Mouse (Mus musculus) lung, postnatal 0 days (tissue): ENCODE results near the gene Hectd4. TPM values are rescaled to one million over a fixed set of nuclear protein-coding genes. Genes with fewer than 3 reads are reported as not detected.

Experiments
- ATAC-seq: fragments of 200-750 bp; cut with Nextera tagmentation; 2 replicates; pipeline ENCODE4 v1.8.0; 2017; ENCODE audit warnings: moderate library complexity
- DNase-seq: peaks from one replicate; pipeline ENCODE4 v3.0.0-alpha.2; 2016; ENCODE audit warnings: low spot score
- H3K27ac ChIP-seq: fragments of 300-500 bp; sonication (generic); 2 replicates; pipeline ENCODE4 v1.5.1; 2014; ENCODE audit warnings: antibody characterized with exemption, mild to moderate bottlenecking, low read length, mixed read lengths
- H3K27me3 ChIP-seq: fragments of 300-500 bp; sonication (generic); replicated peaks from 2 replicates; pipeline ENCODE4 v1.6.1; 2014; ENCODE audit warnings: low read length, mixed read lengths; ENCODE audit not compliant: insufficient read depth
- H3K36me3 ChIP-seq: fragments of 300-500 bp; sonication (generic); 2 replicates; pipeline ENCODE4 v1.6.1; 2014; ENCODE audit warnings: low read length, mixed read lengths; ENCODE audit not compliant: insufficient read depth
- H3K4me1 ChIP-seq: fragments of 300-500 bp; sonication (generic); 2 replicates; pipeline ENCODE4 v1.6.1; 2014; ENCODE audit warnings: antibody characterized with exemption, low read depth, low read length, mixed read lengths; ENCODE audit not compliant: insufficient read depth
- H3K4me2 ChIP-seq: fragments of 300-500 bp; sonication (generic); replicated peaks from 2 replicates; pipeline ENCODE4 v1.6.1; 2014; ENCODE audit warnings: low read depth, mild to moderate bottlenecking, low read length, moderate library complexity, mixed read lengths
- H3K4me3 ChIP-seq: fragments of 300-500 bp; sonication (generic); 2 replicates; pipeline ENCODE4 v1.5.1; 2014; ENCODE audit warnings: low read depth, low read length
- H3K9ac ChIP-seq: fragments of 300-500 bp; sonication (generic); replicated peaks from 2 replicates; pipeline ENCODE4 v1.6.1; 2014; ENCODE audit warnings: low read depth, mild to moderate bottlenecking
- H3K9me3 ChIP-seq: fragments of 300-500 bp; sonication (generic); 2 replicates; pipeline ENCODE4 v1.6.1; 2016; ENCODE audit warnings: low read length, mixed read lengths
- CTCF ChIP-seq: IDR thresholded peaks from 2 replicates; pipeline ENCODE4 v1.5.1; 2016; ENCODE audit warnings: antibody characterized with exemption, mild to moderate bottlenecking
- EP300 ChIP-seq: IDR thresholded peaks from 2 replicates; pipeline ENCODE4 v1.6.1; 2016; ENCODE audit warnings: antibody characterized with exemption, mild to moderate bottlenecking, control low read depth
- WGBS: fragments of 180-500 bp; shearing (Covaris S2); extraction: QIAGEN DNeasy Blood & Tissue Kit; methylation state at CpG from one replicate; pipeline ENCODE4 v1.1.7; 2014; 5-methylcytosine and 5-hydroxymethylcytosine counted together
- polyA plus RNA-seq: library from polyadenylated mRNA; unstranded; fragments of >200 nt; fragmentation: Nextera tagmentation; extraction: Ambion mirVana; gene quantifications from 2 replicates; pipeline ENCODE4 v1.2.1, GENCODE M21; 2015

Gene Hectd4
- polyA plus RNA-seq, 1 experiment from 2014 or later: 2.5 TPM

- no peak for TF ChIP-seq EP300
- TF ChIP-seq CTCF: no peak
- H3K36me3 ChIP-seq: no peaks in the 10 kb centered on the region
- H3K9me3 ChIP-seq: no peaks in the 10 kb centered on the region
- WGBS: 87% methylated on average over 18 of the region's 18 CpGs
- no peak for ATAC-seq
- no peak overlapping the region for H3K27ac ChIP-seq
- H3K27me3 ChIP-seq: no peaks in the 10 kb centered on the region
- DNase-seq: no peak
- H3K4me1 ChIP-seq: no peaks in the 10 kb centered on the region
- H3K4me3 ChIP-seq: no peak overlapping the region
- no peak overlapping the region for H3K4me2 ChIP-seq
- no peak overlapping the region for H3K9ac ChIP-seq
Observed at GRCm38 (mm10) chr5:121253816-121254497, 33.9 kb downstream of the Hectd4 start.

- H3K9me3 ChIP-seq: no peaks in the 10 kb centered on the region
- H3K4me2 ChIP-seq: no peak overlapping the region
- H3K36me3 ChIP-seq: peaks cover 4% of the 10 kb centered on the region; the same call in 1 of the 2 replicates
- peak; percentile 21 for DNase-seq
- no peak overlapping the region for H3K4me3 ChIP-seq
- no peak for TF ChIP-seq EP300
- TF ChIP-seq CTCF: no peak
- no peak overlapping the region for H3K9ac ChIP-seq
- no peak for ATAC-seq
- no peaks in the 10 kb centered on the region for H3K27me3 ChIP-seq
- H3K27ac ChIP-seq: no peak overlapping the region
- H3K4me1 ChIP-seq: no peaks in the 10 kb centered on the region
- WGBS: 88% methylated on average over 7 of the region's 7 CpGs
Observed at GRCm38 (mm10) chr5:121254977-121255376, 35.0 kb downstream of the Hectd4 start.

GRCm38 (mm10) chr5:121261806-121262205, 41.8 kb downstream of the Hectd4 start:
- H3K9ac ChIP-seq: no peak overlapping the region
- H3K27me3 ChIP-seq: no peaks in the 10 kb centered on the region
- TF ChIP-seq CTCF (no peak), EP300 (no peak)
- H3K4me2 ChIP-seq: no peak overlapping the region
- H3K9me3 ChIP-seq: no peaks in the 10 kb centered on the region
- DNase-seq: no peak
- H3K4me1 ChIP-seq: no peaks in the 10 kb centered on the region
- ATAC-seq: no peak
- no peak overlapping the region for H3K27ac ChIP-seq
- no peak overlapping the region for H3K4me3 ChIP-seq
- H3K36me3 ChIP-seq: peaks cover 7% of the 10 kb centered on the region; the same call in 1 of the 2 replicates
- 87% methylated on average over 3 of the region's 3 CpGs for WGBS

GRCm38 (mm10) chr5:121262415-121262814, 42.4 kb downstream of the Hectd4 start:
- H3K9me3 ChIP-seq: no peaks in the 10 kb centered on the region
- no peak for DNase-seq
- no peak for ATAC-seq
- no peaks in the 10 kb centered on the region for H3K27me3 ChIP-seq
- no peak overlapping the region for H3K4me2 ChIP-seq
- 97% methylated on average over 8 of the region's 8 CpGs for WGBS
- H3K27ac ChIP-seq: no peak overlapping the region
- TF ChIP-seq CTCF (no peak), EP300 (no peak)
- H3K9ac ChIP-seq: no peak overlapping the region
- H3K36me3 ChIP-seq: peaks cover 7% of the 10 kb centered on the region; the same call in 1 of the 2 replicates
- no peaks in the 10 kb centered on the region for H3K4me1 ChIP-seq
- H3K4me3 ChIP-seq: no peak overlapping the region

- whole genome bisulfite sequencing: 79% methylated on average over 2 of the region's 2 CpGs
- no peak for DNase-seq
- peaks cover 5% of the 10 kb centered on the region; the same call in 1 of the 2 replicates for H3K36me3 ChIP-seq
Observed at GRCm38 (mm10) chr5:121264593-121264992, 44.6 kb downstream of the Hectd4 start.

GRCm38 (mm10) chr5:121266741-121267382, 46.8 kb downstream of the Hectd4 start:
- 0 out of 2 replicates have a peak, but pooled peaks cover 9% of the 10 kb centered on the region for H3K36me3 ChIP-seq
- H3K4me1 ChIP-seq: no peaks in the 10 kb centered on the region
- ATAC-seq: 0 out of 2 replicates have a peak, but pooled peaks have one; percentile 40
- no peak overlapping the region for H3K27ac ChIP-seq
- H3K27me3 ChIP-seq: no peaks in the 10 kb centered on the region
- no peak overlapping the region for H3K9ac ChIP-seq
- 87% methylated on average over 7 of the region's 7 CpGs for WGBS
- peak; percentile 59 for DNase-seq
- H3K4me3 ChIP-seq: no peak overlapping the region
- TF ChIP-seq CTCF: peak; percentile 78
- TF ChIP-seq EP300: no peak
- no peak overlapping the region for H3K4me2 ChIP-seq
- H3K9me3 ChIP-seq: no peaks in the 10 kb centered on the region

More at GRCm38 (mm10) chr5:121264593-121264992, 44.6 kb downstream of the Hectd4 start:
- Histone ChIP-seq H3K4me2 (no peak overlapping the region), H3K9me3 (no peaks in the 10 kb centered on the region), H3K4me1 (no peaks in the 10 kb centered on the region), H3K4me3 (no peak overlapping the region), H3K9ac (no peak overlapping the region), H3K27ac (no peak overlapping the region), H3K27me3 (no peaks in the 10 kb centered on the region)
- TF ChIP-seq EP300 (no peak), CTCF (no peak)
- ATAC-seq: no peak
